Mouse (Mus musculus): Measurements from ENCODE around the gene Cyp2ab1. TPM values are rescaled to one million over a fixed set of nuclear protein-coding genes. Genes with fewer than 3 reads are reported as not detected.
"Not testable (repeated sequence)": the region's sequence is repeated elsewhere in the genome, so short reads cannot be mapped to it uniquely, and the experiment has no call there.

Gene Cyp2ab1
- not detected in 2 replicates for polyA plus RNA-seq (2015; fragmentation: Nextera tagmentation; extraction: Ambion mirVana)

GRCm38 (mm10) chr16:20325286-20325685 lies at the start of gene Cyp2ab1:
TSS of gene Cyp2ab1 (minus strand) at chr16:20325404.
- ATAC-seq (replicated peaks; ENCODE audit: insufficient number of reproducible peaks, insufficient read depth, low FRiP score, low read depth), result no peak
- no peak within 1 kb of the TSS for H3K4me3 ChIP-seq
- no peaks in the 10 kb centered on the region for H3K27me3 ChIP-seq
- no peak within 1 kb of the TSS for H3K4me2 ChIP-seq
- WGBS, result 64% methylated on average over 5 of the region's 5 CpGs
- H3K36me3 ChIP-seq, result no peaks in the 10 kb centered on the region
- H3K9ac ChIP-seq, result no peak within 1 kb of the TSS
- no peaks in the 10 kb centered on the region for H3K4me1 ChIP-seq (replicated peaks)
- 0 out of 2 replicates have a peak within 1 kb of the TSS, but pooled peaks have one; percentile 31 for H3K27ac ChIP-seq
- H3K9me3 ChIP-seq (replicated peaks), result no peaks in the 10 kb centered on the region

GRCm38 (mm10) chr16:20371731-20372130 lies 46.5 kb upstream of the Cyp2ab1 start:
- peaks cover 69% of the 10 kb centered on the region for H3K36me3 ChIP-seq
- H3K4me1 ChIP-seq (replicated peaks), result no peaks in the 10 kb centered on the region
- 53% methylated on average over 4 of the region's 4 CpGs for WGBS
- no peaks in the 10 kb centered on the region for H3K9me3 ChIP-seq (replicated peaks)
- no peak overlapping the region for H3K4me3 ChIP-seq
- no peak overlapping the region for H3K27ac ChIP-seq
- no peak overlapping the region for H3K4me2 ChIP-seq
- ATAC-seq (replicated peaks; ENCODE audit: insufficient number of reproducible peaks, insufficient read depth, low FRiP score, low read depth), result no peak
- no peak overlapping the region for H3K9ac ChIP-seq
- H3K27me3 ChIP-seq, result no peaks in the 10 kb centered on the region

GRCm38 (mm10) chr16:20368221-20368620 lies 43.0 kb upstream of the Cyp2ab1 start:
- H3K9me3 ChIP-seq (replicated peaks), result no peaks in the 10 kb centered on the region
- no peak overlapping the region for H3K4me3 ChIP-seq
- no peaks in the 10 kb centered on the region for H3K27me3 ChIP-seq
- no peak overlapping the region for H3K9ac ChIP-seq
- no peaks in the 10 kb centered on the region for H3K4me1 ChIP-seq (replicated peaks)
- no peak overlapping the region for H3K27ac ChIP-seq
- 79% methylated on average over 9 of the region's 9 CpGs for WGBS
- no peak for ATAC-seq (replicated peaks; ENCODE audit: insufficient number of reproducible peaks, insufficient read depth, low FRiP score, low read depth)
- H3K4me2 ChIP-seq, result no peak overlapping the region
- peaks cover 76% of the 10 kb centered on the region for H3K36me3 ChIP-seq

- Histone ChIP-seq H3K9me3 (replicated peaks) (no peaks in the 10 kb centered on the region), H3K9ac (no peak overlapping the region), H3K36me3 (peaks cover 64% of the 10 kb centered on the region), H3K4me2 (no peak overlapping the region), H3K4me1 (replicated peaks) (no peaks in the 10 kb centered on the region), H3K27ac (no peak overlapping the region), H3K27me3 (no peaks in the 10 kb centered on the region), H3K4me3 (no peak overlapping the region)
- WGBS, result 88% methylated on average over 11 of the region's 11 CpGs
- no peak; the same call in 1 of the 2 replicates for ATAC-seq (replicated peaks; ENCODE audit: insufficient number of reproducible peaks, insufficient read depth, low FRiP score, low read depth)
Observed at GRCm38 (mm10) chr16:20362121-20362520, 36.9 kb upstream of the Cyp2ab1 start.

- H3K27me3 ChIP-seq; H3K9me3 ChIP-seq (replicated peaks); H3K27ac ChIP-seq; ATAC-seq (replicated peaks; ENCODE audit: insufficient number of reproducible peaks, insufficient read depth, low FRiP score, low read depth); H3K4me1 ChIP-seq (replicated peaks); H3K9ac ChIP-seq; H3K4me3 ChIP-seq; H3K4me2 ChIP-seq: not testable (repeated sequence)
- peaks cover 63% of the 10 kb centered on the region for H3K36me3 ChIP-seq
- WGBS, result 84% methylated on average over 3 of the region's 3 CpGs
Observed at GRCm38 (mm10) chr16:20361496-20361895, 36.3 kb upstream of the Cyp2ab1 start.

- H3K27me3 ChIP-seq, result no peaks in the 10 kb centered on the region
- WGBS, result 82% methylated on average over 9 of the region's 9 CpGs
- peaks cover 59% of the 10 kb centered on the region for H3K36me3 ChIP-seq
- ATAC-seq (replicated peaks; ENCODE audit: insufficient number of reproducible peaks, insufficient read depth, low FRiP score, low read depth), result no peak
- H3K27ac ChIP-seq, result no peak overlapping the region
- H3K4me3 ChIP-seq, result no peak overlapping the region
- no peaks in the 10 kb centered on the region for H3K9me3 ChIP-seq (replicated peaks)
- no peak overlapping the region for H3K4me2 ChIP-seq
- H3K4me1 ChIP-seq (replicated peaks), result no peaks in the 10 kb centered on the region
- H3K9ac ChIP-seq, result no peak overlapping the region
Observed at GRCm38 (mm10) chr16:20359643-20360295, 34.6 kb upstream of the Cyp2ab1 start.

GRCm38 (mm10) chr16:20357837-20358236 lies 32.6 kb upstream of the Cyp2ab1 start:
- Histone ChIP-seq H3K36me3 (peaks cover 53% of the 10 kb centered on the region), H3K27me3 (no peaks in the 10 kb centered on the region), H3K4me1 (replicated peaks) (no peaks in the 10 kb centered on the region), H3K9ac (no peak overlapping the region), H3K27ac (no peak overlapping the region), H3K4me2 (no peak overlapping the region), H3K4me3 (no peak overlapping the region), H3K9me3 (replicated peaks) (no peaks in the 10 kb centered on the region)
- 92% methylated on average over 5 of the region's 5 CpGs for WGBS
- ATAC-seq (replicated peaks; ENCODE audit: insufficient number of reproducible peaks, insufficient read depth, low FRiP score, low read depth), result no peak

GRCm38 (mm10) chr16:20354762-20355161 lies 29.6 kb upstream of the Cyp2ab1 start:
- Histone ChIP-seq H3K27me3 (no peaks in the 10 kb centered on the region), H3K4me3 (no peak overlapping the region), H3K27ac (no peak overlapping the region), H3K9me3 (replicated peaks) (no peaks in the 10 kb centered on the region), H3K36me3 (peaks cover 44% of the 10 kb centered on the region), H3K9ac (no peak overlapping the region), H3K4me1 (replicated peaks) (no peaks in the 10 kb centered on the region), H3K4me2 (no peak overlapping the region)
- no peak for ATAC-seq (replicated peaks; ENCODE audit: insufficient number of reproducible peaks, insufficient read depth, low FRiP score, low read depth)
- WGBS, result 89% methylated on average over 2 of the region's 2 CpGs

- Histone ChIP-seq H3K36me3 (peaks cover 51% of the 10 kb centered on the region), H3K27me3 (no peaks in the 10 kb centered on the region), H3K9me3 (replicated peaks) (no peaks in the 10 kb centered on the region), H3K4me2 (no peak overlapping the region), H3K9ac (no peak overlapping the region), H3K27ac (no peak overlapping the region), H3K4me3 (no peak overlapping the region), H3K4me1 (replicated peaks) (no peaks in the 10 kb centered on the region)
- no peak for ATAC-seq (replicated peaks; ENCODE audit: insufficient number of reproducible peaks, insufficient read depth, low FRiP score, low read depth)
- 88% methylated on average over 1 of the region's 1 CpGs for WGBS
Observed at GRCm38 (mm10) chr16:20354011-20354410, 28.8 kb upstream of the Cyp2ab1 start.

- no peak overlapping the region for H3K9ac ChIP-seq
- H3K27me3 ChIP-seq, result no peaks in the 10 kb centered on the region
- H3K27ac ChIP-seq, result no peak overlapping the region
- H3K9me3 ChIP-seq (replicated peaks), result no peaks in the 10 kb centered on the region
- peaks cover 52% of the 10 kb centered on the region for H3K36me3 ChIP-seq
- no peak overlapping the region for H3K4me3 ChIP-seq
- WGBS, result 61% methylated on average over 1 of the region's 1 CpGs
- no peaks in the 10 kb centered on the region for H3K4me1 ChIP-seq (replicated peaks)
- H3K4me2 ChIP-seq, result no peak overlapping the region
- ATAC-seq (replicated peaks; ENCODE audit: insufficient number of reproducible peaks, insufficient read depth, low FRiP score, low read depth), result no peak
Observed at GRCm38 (mm10) chr16:20345464-20345863, 20.3 kb upstream of the Cyp2ab1 start.

- Histone ChIP-seq H3K9ac (no peak overlapping the region), H3K4me2 (no peak overlapping the region), H3K27me3 (no peaks in the 10 kb centered on the region), H3K4me1 (replicated peaks) (no peaks in the 10 kb centered on the region), H3K9me3 (replicated peaks) (no peaks in the 10 kb centered on the region), H3K4me3 (no peak overlapping the region), H3K36me3 (peaks cover 64% of the 10 kb centered on the region), H3K27ac (no peak overlapping the region)
- 81% methylated on average over 3 of the region's 3 CpGs for WGBS
- ATAC-seq (replicated peaks; ENCODE audit: insufficient number of reproducible peaks, insufficient read depth, low FRiP score, low read depth), result no peak
Observed at GRCm38 (mm10) chr16:20338616-20339015, 13.4 kb upstream of the Cyp2ab1 start.

- peaks cover 61% of the 10 kb centered on the region for H3K36me3 ChIP-seq
- no peaks in the 10 kb centered on the region for H3K9me3 ChIP-seq (replicated peaks)
- no peak overlapping the region for H3K9ac ChIP-seq
- no peak overlapping the region for H3K27ac ChIP-seq
- WGBS, result 92% methylated on average over 8 of the region's 8 CpGs
- ATAC-seq (replicated peaks; ENCODE audit: insufficient number of reproducible peaks, insufficient read depth, low FRiP score, low read depth), result no peak
- H3K27me3 ChIP-seq, result no peaks in the 10 kb centered on the region
- H3K4me2 ChIP-seq, result no peak overlapping the region
- H3K4me1 ChIP-seq (replicated peaks), result no peaks in the 10 kb centered on the region
- no peak overlapping the region for H3K4me3 ChIP-seq
Observed at GRCm38 (mm10) chr16:20334918-20335317, 9.7 kb upstream of the Cyp2ab1 start.
